Mouse (Mus musculus) mouse trophoblast stem cell (cell line): ENCODE measurements around the gene Phc2.

ENCODE experiments used
- in situ Hi-C, 2 experiments: fragments of 300-500 bp; cut with MseI, MboI; formaldehyde crosslinking; loops; 2 replicates in 1 of 2; 3 replicates in 1 of 2; pipeline ENCODE4 v1.15.1; 2025

Gene Phc2

GRCm38 (mm10) chr4:128716279-128716678 is 61.8 kb downstream of the Phc2 start:
- in situ Hi-C loops, result loop anchor here in 1 of 2 experiments (10.0 kb wide), 1 partner anchor 139 kb away; no protein-coding TSS in a partner anchor

GRCm38 (mm10) chr4:128716731-128717130 is 62.2 kb downstream of the Phc2 start:
- in situ Hi-C loops, result loop anchor here in 1 of 2 experiments (10.0 kb wide), 1 partner anchor 138 kb away; no protein-coding TSS in a partner anchor

DNA sequence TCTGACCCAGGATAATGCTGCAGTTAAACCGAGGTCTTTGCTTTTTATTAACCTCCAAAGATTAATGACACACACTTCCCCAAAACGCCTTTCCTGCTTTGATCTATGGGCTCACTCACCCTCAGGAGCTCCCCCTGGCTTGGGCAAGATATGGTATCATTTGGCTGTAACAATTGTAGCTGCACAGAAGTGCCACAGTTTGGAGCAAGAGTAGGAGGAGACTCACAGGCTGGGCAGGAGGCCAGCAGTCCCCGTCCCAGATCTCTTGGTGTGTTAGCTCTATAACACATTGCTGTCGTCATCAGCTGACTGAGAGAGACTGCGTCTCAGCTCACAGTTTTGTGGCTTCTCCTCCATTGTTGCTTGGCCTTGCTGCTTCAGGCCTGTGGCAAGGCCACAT is 65.6 kb downstream of the Phc2 start:
- in situ Hi-C loops, result no loop called here

DNA sequence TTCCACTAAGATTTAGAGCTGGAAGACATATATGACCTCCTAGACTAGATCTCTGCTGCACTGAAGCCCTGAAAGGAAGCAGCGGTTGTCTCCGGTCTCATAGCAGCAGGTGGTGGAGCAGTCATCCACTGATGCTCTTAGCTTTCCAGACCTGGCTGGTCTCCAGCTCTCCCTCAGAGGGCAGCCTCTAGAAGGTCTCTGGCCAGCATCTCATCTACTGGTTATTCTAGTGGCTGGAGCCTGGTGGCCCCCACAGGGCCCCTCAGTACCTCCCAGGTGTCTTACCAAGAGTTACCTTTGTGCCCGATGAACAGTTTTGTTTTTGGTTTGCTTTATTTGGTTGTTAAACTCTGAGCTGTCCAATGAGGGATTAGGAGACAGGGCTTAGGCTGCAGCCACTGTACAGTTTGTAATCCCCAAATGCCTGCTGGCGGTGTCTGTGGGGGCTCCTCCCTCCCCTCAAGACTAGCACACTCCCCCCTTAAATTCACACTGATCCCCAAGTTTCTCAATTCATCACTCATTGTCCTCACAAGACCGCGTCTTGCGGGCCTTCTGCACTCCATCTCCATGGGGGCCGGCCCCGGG is 66.7 kb downstream of the Phc2 start:
- in situ Hi-C loops, result no loop called here

GRCm38 (mm10) chr4:128721761-128722160 is 67.3 kb downstream of the Phc2 start:
- in situ Hi-C loops, result no loop called here

- in situ Hi-C loops, result no loop called here
Observed at GRCm38 (mm10) chr4:128722932-128723331, 68.4 kb downstream of the Phc2 start.

DNA sequence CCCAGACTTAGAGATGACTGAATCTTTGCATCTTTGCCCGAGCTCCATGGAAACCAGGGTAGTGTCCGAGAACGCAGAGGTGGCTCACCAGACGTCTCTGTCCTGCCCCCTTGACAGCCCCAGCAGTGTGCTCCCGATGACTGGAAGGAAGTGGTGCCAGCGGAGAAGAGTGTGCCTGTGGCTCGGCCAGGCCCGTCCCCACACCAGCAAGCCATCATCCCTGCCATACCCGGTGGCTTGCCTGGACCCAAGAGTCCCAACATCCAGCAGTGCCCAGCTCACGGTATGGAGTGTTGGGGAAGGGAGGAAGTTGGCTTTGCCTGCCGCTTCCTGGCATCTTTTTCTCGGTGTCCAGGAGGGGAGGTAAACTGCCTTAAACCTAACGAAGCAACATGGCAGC is 68.9 kb downstream of the Phc2 start:
- in situ Hi-C loops, result no loop called here

- in situ Hi-C loops, result no loop called here
Observed at GRCm38 (mm10) chr4:128724059-128724458, 69.6 kb downstream of the Phc2 start.

DNA sequence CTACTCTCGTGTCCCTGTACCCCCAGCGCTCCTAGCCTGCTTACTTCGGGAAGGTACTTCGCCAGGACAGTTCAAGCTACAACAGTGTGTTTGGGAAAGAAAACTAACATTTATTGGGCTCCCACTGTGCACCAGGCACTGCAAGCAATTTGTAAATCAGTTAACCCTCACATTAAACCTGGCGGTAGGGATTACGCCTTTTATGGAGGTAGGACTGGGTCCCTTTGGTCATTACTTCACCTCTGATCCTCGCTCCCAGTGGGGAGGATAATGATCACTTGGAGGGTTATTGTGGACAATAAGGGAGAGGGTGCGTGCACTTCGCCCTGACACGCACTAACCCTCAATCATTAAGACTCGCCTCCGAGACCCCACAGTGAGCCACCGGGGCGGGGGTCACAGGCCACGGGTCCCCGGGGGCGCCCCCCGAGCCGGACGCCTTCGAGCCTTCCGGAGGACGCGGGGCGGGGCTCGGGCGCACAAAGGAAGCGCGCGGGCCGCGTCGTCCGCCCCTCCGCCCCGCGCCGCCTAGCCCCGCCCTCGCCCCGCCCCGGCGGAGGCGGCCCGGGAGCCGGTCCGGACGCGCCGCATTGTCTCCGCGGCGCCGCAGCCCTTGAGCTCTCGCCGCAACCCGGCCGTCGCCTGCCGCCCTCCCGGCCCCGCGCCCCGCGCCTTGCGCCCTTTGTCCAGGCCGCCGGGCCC is 72.7 kb downstream of the Phc2 start:
- in situ Hi-C loops, result no loop called here

GRCm38 (mm10) chr4:128727721-128728430 is 73.4 kb downstream of the Phc2 start:
- in situ Hi-C loops, result no loop called here

DNA sequence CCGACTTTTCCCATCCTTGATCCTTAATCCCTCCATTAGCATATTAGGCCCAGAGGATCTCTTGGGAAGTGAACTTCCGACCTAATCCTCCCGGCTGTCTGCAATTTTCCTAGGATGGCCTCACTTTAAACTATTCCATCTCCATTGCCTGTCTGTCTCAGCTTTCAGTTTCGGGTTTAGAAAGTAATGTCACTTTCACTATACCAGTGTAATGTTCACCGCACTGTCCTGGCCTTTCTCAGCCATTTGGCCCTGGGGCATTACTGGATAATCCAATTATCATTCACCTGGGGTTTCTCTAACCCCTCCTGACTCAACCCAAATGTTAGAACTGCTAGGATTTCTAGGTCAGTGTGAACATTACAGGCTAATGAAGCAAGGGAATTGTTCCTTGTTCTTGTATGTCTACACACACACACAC is 73.9 kb downstream of the Phc2 start:
- in situ Hi-C loops, result no loop called here

DNA sequence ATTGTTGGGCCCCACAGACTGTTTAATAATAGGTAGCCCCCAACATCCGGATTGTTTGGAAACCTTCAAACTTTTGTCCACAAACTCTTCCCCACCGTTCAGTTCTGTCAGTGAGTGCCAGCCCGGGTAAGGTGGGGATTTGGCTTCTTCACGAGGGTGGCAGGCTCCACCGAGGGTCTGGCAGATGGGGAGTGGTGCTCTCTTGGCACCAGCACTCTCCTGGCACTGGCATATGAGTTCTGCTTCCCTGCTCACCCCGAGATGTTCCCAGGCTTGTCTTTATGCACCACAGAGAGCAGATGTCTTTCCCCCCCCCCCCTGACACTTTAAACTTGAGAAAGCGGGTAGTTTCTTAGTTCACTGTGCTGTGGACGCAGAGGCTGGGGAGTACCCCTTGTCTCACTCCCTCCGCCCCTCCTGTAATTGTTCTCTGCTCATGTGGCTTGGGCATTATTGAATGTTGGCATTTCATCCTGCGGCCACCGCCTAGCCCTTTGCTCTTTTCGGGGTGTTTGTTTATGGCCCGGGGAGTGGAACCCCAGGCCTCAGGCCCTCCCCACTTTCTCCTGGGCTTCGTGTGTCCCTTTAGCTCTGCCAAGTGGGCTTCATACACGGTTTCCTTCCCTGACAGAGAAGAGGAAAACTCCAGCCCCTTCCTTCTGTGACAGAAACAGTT is 74.7 kb downstream of the Phc2 start:
- in situ Hi-C loops, result no loop called here

DNA sequence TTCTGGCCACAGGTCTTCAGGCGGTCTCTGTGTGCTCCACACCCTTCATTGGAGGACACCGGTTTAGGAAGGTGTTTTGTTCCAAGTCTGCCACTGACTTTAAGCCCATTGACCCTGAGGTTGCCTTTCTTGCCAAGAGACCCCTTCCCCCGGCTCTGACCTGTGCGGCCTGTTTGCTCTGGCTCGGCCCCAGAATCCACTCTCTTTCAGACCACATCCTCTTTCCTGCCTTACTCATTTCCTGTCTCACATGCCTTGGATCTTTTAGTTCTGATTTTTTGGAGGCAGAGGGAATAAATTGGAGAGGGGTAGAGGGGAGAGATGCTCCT is 75.2 kb downstream of the Phc2 start:
- in situ Hi-C loops, result no loop called here

GRCm38 (mm10) chr4:128730271-128730670 is 75.8 kb downstream of the Phc2 start:
- in situ Hi-C loops, result no loop called here

DNA sequence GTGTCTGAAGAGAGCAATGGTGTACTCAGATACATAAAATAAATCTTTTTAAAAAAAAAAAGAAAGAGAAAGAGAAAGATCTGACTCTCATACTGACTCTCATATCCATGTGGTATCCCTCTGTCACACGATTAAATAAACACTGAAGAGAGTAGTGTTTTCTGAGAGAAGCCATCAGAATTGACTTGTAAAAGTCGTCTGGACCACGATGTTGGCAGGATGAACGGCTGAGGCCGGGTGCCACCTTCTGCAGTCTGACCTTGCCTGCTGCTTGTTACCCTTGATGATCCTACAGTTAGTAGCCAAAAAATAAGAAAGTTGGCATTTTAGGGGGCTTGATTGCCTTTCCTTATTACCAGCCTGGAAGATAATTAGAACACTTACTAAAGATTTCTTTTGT is 78.3 kb downstream of the Phc2 start:
- in situ Hi-C loops, result no loop called here

GRCm38 (mm10) chr4:128733496-128733895 is 79.0 kb downstream of the Phc2 start:
- in situ Hi-C loops, result no loop called here

DNA sequence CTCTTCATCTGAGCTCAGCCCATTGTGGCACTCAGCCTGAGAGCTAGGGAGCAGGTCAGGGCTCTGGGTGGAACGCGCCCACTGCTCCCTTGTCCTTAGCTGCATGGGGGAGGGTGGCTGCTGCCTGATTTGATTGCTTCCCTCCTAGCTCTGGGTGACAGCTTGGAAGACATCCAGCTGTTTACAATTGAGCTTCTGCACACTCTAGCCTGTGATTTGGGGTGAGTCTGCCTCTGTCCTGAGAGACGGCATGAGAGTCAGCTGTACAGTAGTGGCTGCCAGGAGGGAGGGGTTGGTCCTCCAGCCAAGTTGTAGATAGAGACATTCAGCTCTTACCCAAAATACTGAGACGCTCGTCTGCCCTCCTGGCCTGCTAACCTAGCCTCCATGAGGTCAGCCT is 79.7 kb downstream of the Phc2 start:
- in situ Hi-C loops, result no loop called here

GRCm38 (mm10) chr4:128734721-128735671 is 80.5 kb downstream of the Phc2 start:
- in situ Hi-C loops, result no loop called here

DNA sequence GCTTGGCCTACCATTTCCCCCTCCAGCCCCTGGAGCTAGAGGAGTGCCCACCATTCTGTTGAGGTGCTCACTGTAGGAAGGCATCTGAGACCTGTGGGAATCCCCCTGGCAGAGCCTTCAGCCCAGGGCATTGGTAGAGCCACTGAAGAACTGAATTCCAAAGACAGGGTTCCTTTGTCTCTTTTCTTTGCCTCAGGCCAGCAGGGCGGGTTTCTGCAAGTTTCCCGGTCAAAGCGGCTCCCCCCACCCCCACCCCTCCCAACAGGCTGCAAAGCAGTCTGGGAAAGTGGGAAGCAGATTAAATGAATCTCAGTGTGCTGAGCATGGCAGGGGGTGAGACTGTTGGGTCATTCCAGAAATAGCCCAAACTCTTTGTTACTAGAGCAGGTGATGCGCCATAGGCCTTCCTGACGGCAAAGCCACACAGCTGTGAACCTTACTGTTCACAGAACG is 82.7 kb downstream of the Phc2 start:
- in situ Hi-C loops, result no loop called here

DNA sequence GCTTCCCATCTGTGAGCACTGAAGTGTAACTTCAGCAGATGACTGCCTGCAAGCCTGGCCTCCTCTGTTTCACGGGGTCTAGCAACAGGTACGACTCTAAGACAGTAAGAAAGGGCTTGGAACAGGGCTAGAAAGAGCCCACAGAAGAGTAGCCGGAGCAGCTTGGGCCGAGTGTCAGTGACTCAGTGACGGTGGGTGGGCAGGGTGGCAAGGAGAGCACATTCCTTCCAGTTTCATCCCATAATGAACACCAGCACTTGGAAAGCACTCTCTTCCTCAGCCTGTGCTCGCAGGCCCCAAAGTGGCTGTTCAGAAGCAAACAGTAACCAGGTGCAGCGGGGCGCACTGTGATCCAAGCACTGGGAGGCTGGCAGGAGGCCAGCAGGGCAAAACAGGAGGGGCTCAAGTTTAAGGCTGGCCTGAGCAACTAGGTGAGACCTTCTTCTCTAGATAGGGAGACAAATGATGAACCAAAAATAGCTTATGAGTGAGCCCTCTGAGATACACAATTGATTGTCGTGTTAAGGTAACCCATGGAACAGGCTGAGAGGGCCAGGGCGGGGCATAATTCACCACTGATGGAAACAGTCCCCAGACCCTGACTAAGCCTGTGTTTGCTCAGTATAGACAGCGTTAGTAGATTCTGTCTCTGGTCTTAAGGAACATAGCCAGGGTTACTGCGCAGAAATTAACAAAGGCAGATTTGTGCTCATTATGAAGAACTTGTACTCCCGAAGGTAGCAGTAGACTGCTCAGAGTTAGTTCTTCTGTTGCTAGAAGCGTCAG is 83.5 kb downstream of the Phc2 start:
- in situ Hi-C loops, result no loop called here
